Mouse (Mus musculus): Measurements from ENCODE around the gene Cby3.

Gene Cby3

DNA sequence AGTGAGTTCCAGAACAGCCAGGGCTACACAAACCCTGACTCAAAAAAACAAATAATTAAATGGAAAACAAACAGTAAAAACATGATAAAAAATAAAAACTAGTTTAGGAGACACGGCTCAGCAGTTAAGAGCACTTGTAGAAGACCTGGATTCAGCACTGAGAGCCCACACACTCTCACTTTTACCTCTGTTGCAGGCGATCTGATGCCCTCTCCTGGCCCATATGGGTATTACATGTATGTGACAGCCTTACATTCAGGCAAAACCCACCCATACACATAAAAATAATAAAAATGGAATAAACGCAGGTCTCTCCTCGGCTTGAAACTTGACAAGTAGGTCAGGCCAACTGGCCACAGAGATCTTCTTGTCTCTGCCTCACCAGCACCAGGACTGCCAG lies 10.3 kb downstream of the Cby3 start:
- DNase-seq (ENCODE audit: low read depth) = peak; percentile 89

DNA sequence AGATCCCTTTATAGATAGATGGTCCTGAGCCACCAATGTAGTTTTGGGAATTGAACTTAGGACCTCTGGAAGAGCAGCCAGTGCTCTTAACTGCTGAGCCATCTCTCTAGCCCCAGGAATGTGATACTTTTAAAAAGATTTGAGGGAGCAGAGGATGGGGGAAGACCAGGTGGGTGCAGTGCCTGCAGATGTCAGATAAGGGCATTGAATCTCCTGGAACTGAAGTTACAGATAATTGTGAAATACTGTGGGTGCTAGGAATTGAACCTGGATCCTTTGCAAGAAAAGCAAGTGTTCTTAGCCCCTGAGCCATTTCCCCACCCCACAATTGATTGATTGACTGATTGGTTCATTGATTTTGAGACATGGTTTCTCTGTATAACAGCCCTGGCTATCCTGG lies 11.1 kb downstream of the Cby3 start:
- no peak for DNase-seq (ENCODE audit: low read depth)

DNA sequence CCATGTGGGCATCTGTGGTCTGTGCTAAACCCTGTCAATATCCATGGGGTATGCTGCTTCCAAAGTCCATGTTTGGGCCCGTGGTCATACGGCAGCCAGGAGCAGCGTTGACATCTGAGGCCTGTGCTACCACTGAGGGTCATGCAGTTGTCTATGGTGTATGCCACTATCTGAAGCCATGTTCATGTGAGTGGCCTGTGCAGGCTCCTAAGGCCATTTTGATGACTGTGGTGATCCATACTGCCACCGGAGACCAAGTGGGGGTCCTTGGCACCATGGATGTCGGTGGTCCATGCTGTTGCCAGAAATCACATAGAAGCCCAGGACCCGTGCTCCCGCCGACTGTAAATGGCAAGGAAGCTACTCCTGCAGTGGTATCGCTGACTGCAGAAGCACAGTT lies 13.3 kb downstream of the Cby3 start:
- DNase-seq (ENCODE audit: low read depth) = no peak

DNA sequence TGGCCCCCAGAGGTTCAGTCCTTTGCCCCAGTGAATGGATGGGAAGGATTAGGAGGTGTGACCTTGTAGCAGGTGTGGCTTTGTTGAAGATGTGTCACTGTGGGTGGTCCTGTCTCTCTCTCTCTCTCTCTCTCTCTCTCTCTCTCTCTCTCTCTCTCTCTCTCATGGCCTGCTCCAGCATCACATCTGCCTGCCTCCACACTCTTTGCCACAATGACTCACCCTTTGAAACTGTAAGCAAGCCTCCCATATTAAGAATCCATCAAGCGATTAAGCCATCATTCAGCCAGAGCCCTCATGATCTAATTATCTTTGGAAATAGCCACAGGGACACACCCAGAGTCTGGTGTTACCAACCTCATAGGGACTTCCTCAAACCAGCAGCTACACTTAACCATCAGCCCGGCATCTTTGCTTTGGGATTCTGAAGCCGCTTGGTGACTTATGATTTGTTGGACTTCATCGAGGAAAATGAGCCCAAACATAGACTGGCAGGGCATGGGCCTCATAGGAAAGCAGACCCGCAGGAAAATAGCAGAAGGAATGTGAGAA lies 15.2 kb downstream of the Cby3 start:
- DNase-seq (ENCODE audit: low read depth) = peak; percentile 90

DNA sequence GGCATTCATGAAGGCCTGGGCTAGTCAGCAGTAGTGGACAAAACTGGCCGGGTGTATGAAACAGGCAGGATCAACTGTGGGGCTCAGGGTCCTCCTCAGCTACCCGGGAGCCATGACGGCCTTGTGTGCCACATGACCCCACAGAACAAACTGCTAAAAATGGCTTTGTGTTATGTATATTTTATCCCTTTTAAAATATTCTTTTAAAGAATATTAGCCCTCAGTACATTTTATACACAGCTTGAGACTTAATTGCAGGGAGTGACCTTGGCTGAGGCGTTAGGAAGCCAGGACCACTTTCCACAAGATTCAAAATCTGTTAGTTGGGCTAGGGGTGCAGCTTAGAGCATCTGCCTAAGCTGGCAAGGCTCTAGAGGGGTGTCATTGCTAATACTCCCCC lies 16.7 kb downstream of the Cby3 start:
- DNase-seq (ENCODE audit: low read depth) = no peak

DNA sequence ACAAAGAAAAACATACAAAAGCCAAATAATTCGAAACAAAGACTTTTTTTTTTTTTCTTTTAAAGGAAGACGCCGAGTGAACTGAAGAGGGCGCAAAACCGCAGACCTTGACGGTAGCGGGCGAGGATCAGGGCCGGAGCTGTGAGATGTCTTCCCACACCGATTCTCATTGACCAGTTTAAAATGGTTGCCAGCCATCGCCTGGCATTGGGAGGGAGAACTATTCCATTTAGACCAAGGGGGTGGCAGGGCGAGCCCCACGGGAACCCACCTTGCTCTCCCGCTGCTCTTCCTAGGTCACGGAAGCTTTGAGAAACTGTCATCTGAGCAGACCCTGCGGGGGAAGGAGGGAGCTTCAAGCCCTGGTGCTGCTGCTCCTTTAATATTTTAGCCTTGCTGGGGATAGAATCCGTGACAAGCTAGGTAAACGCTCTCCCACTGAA lies 17.2 kb downstream of the Cby3 start:
- peak; percentile 80 for DNase-seq (ENCODE audit: low read depth)

DNA sequence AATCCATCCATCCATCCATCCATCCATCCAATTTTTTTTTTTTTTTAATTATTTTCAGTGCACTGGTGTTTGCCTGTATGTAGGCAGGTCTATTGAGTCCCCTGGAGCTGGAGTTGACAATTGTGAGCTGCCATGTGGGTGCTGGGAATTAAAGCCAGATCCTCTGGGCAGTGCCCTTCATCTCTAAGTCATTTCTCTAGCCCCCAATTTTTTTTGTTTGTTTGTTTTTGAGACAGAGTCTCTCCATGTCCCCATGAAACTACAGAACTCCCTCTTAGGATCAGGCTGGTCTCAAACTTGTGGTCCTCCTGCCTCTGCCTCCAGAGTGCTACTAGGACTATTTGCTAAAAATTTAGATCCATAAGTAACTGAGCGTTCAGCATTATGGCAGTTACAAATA lies 17.6 kb downstream of the Cby3 start:
- no peak for DNase-seq (ENCODE audit: low read depth)

DNA sequence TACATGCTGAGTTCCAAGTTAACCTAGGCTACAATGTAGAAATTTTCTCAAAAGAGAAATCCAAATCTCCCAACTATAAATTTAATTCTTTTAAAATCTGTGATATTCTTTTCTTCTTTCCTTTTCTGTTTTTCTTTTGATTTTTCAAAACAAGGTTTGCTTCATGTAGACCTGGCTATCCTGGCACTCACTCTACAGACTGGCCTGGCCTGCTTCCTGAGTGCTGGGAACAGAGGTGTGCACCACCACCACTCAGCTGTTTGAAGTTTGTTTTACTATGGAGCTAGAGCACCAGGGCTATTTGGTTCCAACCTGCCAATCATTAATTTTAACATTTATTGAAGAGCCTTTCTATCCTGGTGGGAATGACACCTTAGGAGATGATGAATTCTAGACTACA lies 18.8 kb downstream of the Cby3 start:
- no peak for DNase-seq (ENCODE audit: low read depth)

DNA sequence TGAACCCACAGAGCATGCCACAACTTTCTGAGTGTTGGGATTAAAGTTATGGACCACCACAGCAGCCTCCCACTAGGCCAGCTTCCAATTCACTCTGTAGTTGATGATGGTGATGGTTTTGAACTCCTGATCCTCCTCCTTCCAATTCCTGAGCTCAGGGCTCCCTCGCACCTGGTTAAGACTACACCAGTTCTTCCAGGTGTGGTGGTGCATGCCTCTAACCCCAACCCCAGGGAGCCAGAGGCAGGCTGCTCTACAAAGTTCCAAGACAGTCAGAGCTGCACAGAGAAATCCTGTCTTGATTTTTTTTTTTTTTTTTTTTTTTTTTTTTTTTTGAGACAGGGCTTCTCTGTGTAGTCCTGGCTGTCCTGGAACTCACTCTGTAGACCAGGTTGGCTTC lies 19.4 kb downstream of the Cby3 start:
- no peak for DNase-seq (ENCODE audit: low read depth)

DNA sequence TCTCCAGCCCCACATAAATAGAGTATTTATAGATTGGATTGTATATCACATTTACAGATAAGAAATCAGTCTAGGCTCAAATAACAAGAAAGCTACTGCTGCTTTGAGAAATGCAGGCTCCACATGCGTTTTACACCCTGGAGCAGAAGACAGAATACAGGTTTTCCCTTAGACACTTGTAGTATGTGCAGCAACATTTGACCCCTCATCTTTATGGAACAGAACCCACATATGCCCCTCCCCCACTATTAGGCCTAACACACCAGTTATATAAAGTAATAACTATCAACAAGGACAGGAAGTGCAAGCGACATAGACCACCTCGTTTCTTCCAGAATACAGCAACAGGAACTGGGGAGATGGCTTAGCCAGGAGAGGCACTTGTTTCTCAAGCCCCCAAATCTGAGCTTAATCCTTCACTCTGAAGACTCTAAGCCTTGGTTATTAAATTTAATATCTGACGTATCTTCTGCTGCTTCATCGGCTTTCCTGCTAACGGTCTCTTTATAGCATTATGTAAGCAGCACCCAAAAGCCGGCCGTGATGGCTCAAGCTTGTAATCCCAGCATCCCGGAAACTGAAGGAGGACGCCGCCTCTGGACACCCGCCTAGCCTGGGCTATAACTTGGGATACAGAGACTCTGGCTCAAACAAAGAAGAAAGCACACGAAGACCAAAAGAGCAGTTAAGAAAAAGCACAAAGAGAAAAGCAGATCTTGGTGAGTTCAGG lies 20.2 kb downstream of the Cby3 start:
- DNase-seq (ENCODE audit: low read depth) = no peak

DNA sequence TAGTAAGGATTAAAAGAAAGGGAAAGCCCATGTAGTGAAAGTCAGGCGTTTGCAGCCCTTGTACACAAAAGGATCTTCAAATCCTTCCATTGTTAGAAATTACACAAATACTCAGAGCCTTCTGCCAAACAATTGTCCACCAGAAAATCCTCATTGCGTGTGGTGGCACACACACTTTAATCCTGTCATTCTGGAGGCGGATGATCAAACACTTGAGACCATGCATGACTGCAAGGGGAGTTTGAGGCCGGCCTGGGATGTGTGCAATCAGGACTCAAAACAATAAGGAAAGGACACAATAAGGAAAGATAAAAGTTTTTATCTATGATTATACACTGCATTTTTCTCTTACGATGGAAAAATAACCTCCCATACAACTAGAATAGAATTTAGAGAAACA lies 21.2 kb downstream of the Cby3 start:
- no peak for DNase-seq (ENCODE audit: low read depth)

DNA sequence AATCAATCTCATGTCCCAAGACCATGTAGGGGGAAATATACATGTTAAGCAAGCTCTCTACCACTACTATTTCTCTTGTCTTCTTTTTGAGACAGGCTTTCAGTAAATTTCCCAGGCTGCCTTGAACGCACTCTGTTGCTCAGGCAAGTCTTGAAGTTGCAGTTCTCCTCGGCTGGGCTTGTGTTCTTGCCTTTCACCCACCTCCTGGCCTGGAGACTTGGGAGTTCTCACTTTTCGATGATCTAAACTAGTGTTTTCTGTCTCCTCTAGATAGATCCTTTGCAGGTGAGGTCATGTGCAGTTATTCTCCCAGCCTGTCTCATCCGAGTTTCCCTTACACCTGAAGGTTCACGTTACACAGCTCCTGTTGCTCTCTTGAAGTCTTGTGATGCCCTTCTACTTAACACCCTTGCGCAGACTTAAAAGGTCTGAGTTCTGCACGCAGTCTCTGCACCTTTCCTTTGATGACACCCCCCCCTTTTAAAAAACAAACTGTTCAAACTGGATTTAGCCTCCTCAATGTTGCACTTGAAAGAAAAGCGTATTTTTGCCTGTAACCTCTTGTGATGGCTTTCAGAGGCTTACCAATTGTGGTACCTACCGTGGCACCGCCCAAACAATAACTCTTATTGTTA lies 22.0 kb downstream of the Cby3 start:
- no peak for DNase-seq (ENCODE audit: low read depth)

DNA sequence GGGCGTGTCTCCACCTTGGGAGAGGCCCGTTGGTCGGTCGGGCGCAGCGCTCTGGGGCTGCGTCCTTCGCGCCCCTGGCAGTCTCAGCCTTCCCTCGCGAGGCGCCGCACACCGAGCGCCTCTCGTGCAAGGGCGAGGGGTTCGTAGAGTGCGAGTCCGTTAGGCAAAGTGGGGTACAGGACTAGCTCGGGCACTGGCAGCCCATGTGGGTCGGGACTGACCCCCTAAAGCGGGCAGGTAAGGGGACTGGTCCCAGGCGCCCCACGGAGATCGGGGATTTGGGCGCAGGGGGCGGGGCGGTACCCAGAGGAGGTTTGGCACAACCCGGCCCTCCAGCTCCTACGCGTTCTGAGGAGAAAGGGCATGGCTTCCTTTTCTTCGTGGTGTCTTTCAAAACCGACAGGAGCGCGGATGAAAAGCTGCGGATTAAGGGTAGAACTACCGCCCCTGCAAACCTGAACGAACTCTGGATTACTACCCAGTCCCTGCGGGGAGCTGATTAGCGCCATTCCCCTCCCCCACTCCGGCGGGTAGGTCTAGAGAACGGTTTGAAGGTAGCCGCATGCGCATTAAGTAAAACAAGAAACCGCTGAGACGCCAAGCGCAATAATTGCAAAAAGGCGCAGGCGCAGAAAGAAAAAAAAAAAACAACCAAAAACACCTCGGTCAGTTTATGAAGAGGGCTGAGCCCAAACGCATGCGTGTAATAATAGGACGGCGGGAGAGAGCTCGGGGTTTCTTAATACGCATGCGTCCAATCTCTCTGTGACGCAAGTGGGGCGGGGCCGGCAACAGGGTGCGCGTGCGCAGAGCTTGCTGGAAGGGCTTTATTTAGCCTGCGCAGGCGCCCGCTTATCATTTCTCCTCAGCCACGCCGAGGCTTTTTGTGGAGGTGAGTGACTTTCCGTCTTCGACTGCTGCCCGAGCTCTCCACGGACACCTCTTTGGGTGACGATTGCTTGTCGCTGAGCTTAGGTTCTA lies 22.9 kb downstream of the Cby3 start, which contains the start of gene Hnrnph1:
Gene Hnrnph1, plus strand, starts transcription at position 80 of the 981 bp plus-strand sequence.
- DNase-seq (ENCODE audit: low read depth) = peak; percentile 100

DNA sequence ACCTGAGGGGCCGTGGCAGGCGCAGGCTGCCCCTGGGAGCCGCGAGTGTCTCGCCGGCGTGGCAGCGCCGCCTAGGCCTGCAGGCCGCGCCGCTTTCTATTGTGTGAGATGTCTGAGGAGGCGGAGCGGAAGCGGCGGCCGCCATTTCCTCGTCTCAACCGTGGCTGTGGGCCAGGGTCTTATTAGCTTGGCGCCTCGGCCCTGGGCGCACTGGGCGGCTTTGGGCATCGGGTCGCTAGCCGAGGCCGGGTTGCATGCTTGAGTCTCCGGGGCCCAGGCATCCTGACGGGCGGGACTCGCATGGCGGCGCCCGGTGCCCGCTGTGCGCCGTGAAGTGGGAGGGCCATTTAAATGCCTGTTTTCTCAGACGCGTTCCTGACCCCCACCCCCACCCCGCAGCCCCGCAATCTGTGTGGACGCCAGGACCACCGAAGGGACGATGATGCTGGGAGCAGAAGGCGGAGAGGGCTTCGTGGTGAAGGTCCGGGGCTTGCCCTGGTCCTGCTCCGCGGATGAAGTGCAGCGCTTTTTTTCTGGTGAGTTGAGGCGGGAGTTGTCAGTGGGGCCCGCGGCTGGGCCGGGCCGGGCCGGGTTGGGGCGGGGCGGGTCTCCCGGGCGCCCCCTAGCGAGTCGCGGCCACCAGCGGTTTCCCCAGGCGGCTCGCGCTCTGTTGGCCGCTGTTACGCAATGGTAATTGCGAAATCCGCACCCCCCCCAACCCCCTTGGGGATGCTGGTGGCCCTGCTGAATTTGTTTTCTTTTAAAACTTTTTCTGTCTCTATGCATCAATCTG lies 23.8 kb downstream of the Cby3 start:
- peak; percentile 82 for DNase-seq (ENCODE audit: low read depth)

DNA sequence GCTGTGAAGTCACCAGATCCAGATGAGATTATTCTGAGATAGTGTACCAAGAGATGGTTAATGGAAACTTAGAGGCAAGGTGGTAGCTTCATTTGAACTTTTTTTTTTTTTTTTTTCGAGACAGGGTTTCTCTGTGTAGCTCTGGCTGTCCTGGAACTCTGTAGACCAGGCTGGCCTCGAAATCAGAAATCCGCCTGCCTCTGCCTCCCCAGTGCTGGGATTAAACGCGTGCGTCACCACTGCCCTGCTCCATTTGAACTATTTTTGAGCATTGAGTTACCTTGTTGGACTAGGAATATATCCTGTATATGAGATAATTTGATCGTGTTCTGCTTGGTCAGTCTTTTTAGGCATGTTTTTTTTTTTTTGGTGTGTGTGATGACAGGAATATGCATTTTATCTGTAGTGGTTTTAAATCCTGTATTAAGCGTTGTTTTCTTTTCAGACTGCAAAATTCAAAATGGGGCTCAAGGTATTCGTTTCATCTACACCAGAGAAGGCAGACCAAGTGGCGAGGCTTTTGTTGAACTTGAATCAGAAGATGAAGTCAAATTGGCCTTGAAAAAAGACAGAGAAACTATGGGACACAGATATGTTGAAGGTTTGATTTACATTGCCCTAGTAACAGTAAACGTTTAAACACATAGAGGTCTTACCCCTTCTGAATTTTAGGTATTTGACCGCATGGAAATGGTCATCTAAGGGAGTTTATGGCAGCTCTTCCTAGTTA lies 24.9 kb downstream of the Cby3 start:
- no peak for DNase-seq (ENCODE audit: low read depth)

DNA sequence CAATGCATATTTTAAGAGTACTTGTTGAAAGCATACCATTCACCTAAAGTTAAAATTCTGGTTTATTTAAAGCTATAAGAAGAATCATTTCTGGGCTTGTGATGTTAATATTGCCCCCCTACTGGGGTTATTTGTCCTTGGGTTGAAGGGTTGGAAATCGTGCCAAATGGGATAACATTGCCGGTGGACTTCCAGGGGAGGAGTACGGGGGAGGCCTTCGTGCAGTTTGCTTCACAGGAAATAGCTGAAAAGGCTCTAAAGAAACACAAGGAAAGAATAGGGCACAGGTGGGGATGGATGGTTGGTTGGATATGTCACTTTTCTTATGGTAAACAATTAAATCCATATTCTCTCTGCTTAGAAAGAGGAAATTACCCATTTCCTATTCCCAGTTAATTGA lies 27.0 kb downstream of the Cby3 start:
- no peak for DNase-seq (ENCODE audit: low read depth)

DNA sequence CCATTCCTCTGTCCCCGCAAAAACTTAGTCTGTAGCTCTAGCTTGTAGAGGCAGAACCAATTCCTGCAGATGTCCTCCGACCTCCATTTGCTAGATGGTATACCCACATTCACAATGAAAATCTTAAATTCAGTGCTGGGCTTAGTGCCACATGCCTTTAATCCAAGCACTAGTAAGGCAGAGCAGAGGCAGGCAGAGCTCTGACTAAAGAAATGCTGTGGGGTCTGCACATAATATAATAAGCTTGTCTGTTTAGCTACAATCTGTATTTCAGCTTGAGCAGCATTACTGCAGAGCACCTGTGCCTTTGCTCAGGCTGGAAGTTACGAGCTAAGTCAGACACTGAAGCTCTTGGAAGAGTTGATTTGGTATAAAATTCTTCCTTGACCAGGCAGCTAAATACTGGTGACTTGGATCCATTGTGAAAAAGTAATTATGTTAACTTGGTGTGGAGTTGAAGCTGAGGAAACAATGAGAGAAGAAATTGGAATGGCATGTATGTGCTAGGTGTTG lies 33.0 kb downstream of the Cby3 start:
- DNase-seq (ENCODE audit: low read depth) = peak; percentile 28

DNA sequence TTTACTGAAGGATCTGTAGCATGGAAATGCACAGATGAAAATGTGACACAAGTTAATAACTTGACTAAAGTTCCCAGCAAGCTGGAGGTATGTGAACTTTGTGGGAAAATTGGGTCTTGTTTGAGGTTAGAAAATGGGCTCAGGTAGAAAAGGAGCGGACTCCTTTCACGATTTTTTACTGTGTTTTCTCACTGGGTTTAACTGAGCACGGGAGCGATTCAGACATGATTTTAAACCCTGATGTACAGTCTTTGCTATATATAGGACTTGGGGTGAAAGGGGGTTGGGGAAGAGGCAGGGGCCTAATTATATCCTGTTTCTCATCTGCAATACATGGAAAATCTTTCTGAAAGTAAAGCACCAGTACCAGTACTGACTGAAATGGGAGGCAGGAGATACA lies 33.4 kb downstream of the Cby3 start:
- peak; percentile 18 for DNase-seq (ENCODE audit: low read depth)

DNA sequence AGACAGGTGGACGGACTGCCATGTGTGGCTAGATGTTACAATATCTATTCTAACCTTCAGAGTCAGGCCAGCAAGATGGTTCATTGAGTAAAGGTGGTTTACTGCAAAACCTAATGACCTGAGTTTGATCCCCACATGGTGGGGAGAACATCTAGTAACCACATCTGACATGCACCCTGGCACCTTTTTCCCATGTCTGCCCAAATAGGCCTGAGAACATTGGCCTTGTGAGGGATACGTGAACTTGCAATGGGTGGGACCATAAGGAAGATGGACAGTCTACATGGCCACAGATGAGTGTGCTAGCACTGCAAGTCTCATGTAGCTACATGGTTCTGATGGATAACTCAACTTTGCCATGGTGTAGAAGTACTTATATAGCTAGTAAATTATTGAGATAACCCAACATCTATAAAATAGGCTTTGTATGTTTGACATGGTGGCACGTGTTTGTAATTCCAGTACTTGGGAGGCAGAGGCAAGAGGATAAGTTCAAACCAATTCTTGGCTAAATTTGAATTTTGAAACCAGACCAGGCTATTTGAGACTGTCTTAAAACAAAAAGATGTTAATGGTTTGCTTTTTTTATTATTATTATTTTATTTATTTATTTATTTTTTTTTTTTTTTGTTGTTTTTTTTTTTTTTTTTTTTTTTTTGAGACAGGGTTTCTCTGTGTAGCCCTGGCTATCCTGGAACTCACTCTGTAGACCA lies 34.1 kb downstream of the Cby3 start:
- peak; percentile 29 for DNase-seq (ENCODE audit: low read depth)

DNA sequence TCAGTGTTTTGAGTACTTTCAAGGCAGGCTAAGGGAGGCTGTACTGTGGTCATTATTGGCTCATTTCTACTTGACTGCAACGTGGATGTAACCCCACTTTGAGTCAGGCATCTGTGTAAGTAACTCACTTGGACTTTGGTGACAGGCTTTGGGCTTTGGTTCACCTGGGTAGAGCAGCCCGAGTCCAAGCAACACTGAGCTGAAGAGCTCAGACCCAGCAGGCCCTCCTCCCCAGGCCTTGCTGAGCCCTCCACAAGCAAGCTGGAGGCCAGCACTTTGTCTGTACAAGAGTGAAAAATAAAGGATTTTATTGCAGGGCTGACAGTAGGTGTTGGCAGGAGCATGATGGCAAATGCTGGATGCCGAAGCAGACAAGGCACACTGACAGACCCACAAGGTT lies 34.7 kb downstream of the Cby3 start:
- no peak for DNase-seq (ENCODE audit: low read depth)

Data from 416B (cell line).